Mouse (Mus musculus) c-Kit-negative CD71-positive TER-119-positive erythroid progenitor cells, embryonic 14.5 days (primary cell): ENCODE measurements around the gene Adgrl3.

ENCODE experiments used
- DNase-seq: peaks from one replicate; pipeline ENCODE4 v3.0.0-alpha.2; 2013; ENCODE audit warnings: low read depth, low spot score

Gene Adgrl3

DNA sequence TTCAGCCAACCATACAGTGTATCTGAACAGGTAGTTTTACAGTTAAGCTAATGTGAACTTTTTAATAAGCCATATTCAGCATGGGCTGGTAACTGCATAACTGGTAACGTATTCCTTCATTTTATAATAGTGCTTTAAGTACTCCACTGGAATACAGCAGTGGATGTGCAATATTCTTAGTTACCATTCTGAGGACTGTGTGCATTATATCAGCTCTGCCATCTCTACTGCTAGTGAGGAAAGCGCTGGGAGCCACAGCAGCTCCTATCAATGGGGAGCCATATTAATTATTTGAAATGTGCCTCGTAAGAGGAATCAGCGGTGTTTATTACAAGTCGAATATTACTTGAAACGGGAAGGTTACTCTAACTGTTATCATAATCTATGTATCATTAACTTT is 539.0 kb downstream of the Adgrl3 start:
- no peak for DNase-seq

DNA sequence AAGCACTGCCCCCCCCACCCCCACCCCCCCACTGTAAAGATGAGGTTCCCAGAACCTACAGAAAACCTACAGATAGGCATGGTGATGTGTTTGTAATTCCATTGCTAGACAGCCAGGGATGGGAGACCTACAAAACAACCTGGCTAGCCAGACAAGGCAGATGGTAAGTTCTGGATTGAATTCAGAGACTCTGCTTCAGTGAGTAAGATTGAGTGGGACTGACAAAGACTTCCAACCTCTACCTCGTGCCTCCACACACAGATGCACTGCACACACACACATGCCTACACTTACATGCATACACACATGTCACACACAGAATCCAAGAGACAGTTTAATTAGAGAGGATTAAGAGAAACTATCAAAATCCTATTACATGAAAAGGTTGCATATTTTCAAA is 544.4 kb downstream of the Adgrl3 start:
- DNase-seq = no peak

DNA sequence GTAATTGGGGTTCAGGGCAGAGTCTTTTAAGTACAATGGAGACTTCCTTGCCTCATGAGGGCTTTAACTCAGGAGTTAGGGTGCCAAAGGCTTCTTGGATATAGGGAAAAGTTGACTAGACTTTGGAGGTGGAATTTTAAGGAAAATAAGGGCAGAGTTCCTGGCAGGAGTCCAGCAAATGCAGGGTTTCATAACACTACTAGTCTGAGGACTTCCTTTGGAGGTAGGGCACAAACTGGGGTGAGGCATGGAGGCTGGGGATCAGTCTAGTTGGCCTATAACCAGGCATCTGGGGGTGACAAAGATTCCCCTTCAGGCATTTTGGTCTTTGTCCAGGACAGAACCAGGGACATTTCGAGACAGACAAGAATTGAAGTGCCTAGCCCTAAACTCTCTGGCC is 546.6 kb downstream of the Adgrl3 start:
- DNase-seq = no peak

DNA sequence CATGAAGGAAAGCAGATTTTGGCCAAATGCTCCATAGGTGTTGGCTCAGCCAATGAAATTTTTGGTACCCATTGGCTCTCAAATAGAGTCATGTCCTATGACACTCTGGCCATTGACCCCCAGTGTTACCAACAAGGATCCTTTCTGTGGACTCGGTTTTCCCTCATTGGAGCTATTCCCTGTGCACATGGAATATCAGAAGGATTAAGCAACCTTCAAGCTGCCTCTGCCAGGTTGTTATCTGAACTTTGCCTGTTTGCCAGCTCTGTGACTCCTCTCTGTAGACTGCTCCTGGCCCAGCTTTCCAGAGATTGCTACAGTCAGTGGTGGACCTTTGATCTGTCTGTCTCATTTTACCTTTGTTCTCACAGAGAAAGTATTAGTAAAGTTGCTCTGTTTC is 548.8 kb downstream of the Adgrl3 start:
- DNase-seq = no peak

DNA sequence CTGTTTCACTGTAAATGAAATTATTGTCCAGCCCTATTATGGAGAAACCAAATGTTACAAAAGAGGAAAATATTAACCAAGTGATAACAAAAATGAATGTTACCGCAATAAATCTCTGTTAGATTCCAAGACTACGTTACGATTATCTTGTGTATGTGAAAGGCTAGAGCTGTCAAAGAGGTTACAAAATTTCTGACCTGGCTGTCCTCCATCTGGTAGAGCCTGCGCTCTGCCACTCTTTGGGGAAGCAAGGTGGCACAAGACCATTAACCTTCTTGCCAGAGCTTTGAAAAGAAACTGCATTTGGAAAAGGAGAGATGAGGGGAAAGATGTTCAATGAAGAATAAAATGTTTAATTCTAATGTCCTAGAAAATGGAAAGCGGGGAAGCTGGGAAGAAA is 562.9 kb downstream of the Adgrl3 start:
- DNase-seq = no peak

DNA sequence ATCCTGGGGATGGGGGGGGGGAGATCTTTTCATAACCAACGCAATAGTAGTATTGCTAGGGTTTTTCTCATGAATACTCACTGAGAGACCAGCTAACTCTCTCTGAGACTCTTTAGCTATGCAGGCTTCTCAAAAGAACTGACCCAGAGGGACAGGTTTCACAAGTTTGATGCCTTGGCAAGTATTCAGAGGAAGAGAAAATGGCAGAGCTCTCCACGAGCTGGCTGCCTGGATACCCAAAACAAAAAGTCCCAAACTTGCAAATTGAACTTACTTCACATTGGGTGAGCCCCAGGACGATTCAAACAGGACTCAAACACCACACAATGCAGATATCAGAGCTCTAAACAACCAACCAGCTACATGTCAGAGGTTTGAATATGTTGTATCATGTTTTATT is 563.5 kb downstream of the Adgrl3 start:
- DNase-seq = no peak

DNA sequence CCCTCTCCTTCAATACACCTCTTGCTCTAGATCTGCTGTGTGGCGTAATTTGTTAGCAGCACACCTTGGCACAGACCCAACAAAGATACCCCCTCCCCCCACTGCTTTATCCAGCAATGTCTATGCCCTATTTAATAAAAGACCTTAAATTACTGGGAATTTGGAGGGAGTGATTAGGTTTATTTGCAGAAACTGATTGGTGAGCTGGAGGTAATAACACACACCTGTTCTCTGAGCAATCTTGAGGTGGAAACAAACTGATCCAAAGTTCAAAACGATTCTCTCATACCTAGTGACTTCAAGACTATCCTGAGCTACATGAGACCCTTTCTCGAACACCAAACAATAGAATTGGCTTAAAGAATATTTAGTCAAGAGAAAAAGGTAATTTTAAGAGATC is 565.0 kb downstream of the Adgrl3 start:
- no peak for DNase-seq

DNA sequence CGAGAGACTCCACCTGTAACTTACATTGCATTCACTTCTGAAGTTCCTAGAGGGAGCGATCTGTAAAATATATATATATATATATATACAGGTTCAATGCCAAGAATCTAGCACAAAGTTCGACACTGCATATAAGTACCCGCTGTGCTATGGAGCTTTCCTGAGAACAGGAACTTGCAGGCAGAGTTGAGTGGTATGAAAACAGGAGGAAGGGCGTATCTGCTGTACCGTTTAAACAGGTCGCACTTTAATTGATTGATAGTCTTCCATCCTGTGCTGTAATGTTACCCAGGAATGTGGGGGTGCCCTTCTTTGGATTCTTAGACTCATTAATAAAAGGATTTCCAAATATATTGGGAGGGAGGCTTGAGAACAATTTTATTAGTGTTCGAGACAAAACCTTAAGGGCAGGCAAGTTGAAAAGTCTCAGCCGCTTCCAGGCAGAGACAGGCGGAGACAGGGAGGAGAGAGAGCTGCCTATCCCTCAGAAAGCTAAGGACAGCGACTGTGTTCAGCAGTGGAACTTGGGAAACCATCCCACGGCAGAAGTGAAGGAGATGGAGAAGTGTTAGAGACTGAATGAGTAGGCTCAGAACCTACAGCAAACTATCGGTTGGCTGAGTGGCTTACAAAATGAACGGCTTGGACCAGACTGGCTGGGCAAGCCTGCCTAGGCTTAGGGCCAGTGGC is 570.2 kb downstream of the Adgrl3 start:
- DNase-seq = no peak

DNA sequence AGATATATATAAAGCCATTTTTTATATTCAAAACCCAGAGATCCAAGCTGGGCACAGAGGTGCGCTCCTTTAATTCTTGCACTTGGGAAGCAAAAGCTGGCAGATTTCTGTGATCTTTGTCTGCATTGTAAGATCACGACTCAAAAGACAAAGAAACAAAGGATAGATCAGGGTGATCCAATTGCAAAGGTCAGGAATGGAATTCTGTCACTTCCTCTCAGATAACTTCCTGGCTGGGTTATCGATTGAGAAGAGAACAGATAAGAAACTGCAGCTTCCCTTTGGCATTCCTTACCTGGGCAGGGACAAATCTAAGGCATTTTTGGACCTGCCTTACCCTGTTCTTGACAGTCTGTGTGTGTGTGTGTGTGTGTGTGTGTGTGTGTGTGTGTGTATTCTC is 571.5 kb downstream of the Adgrl3 start:
- no peak for DNase-seq

DNA sequence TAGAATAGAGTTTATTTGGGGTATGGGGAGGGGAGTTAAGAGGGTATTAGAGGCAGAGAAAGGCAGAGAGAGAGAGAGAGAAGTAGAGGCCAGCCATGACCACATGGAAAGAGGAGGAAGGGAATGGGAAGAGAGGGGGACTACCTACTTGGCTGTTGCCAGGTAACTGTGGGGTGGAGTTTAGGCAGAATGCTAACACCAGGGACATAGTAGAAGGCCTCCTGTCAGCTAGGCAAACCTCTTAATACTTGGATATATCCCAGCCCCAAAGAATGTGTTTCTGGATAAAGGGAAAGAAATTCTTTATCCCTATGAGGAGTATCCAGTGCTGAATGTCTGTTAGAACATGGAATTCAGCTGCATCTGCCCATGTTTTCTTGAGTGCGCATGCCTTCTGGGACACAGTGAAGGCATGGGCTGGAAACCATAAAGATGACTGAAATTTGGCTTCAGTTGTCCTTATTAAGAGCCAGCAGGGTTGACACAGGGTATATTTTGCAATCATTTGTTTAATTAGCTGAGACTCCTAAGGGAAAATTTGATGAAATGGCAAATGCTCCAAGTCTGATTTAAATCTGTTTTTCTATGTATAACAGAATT is 573.6 kb downstream of the Adgrl3 start:
- no peak for DNase-seq

DNA sequence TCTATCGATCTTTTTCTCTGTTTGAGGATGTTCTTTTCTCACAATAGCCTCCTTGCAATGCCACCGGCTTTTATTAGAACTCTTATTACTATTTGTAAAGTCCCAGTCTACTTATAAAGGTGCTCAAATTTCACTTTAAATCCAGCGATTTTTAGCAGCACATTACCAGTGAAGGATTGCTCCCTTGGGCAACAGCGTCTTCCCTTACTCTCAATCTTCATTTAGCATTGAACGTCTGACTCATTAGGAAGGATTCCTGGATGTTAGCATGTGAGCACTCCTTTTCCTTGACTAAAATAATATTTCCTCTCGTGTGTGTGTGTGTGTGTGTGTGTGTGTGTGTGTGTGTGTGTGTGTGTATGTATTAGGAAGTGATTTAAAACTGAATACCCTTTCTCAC is 578.1 kb downstream of the Adgrl3 start:
- no peak for DNase-seq

DNA sequence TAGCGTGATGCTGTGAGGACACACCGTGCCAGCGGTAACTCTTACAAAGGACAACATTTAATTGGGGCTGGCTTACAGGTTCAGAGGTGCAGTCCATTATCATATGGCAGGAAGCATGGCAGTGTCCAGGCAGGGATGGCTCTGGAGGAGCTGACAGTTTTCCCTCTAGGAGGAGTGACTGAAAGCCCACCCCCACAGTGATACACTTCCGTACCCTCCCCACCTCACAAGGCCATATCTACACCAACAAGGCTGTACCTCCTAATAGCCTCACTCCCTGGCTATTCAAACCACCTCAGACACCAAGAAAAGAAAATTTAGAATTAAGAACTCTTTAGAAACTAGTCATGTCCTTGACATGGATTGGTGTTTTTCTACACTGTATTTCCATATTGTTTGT is 583.0 kb downstream of the Adgrl3 start:
- no peak for DNase-seq

DNA sequence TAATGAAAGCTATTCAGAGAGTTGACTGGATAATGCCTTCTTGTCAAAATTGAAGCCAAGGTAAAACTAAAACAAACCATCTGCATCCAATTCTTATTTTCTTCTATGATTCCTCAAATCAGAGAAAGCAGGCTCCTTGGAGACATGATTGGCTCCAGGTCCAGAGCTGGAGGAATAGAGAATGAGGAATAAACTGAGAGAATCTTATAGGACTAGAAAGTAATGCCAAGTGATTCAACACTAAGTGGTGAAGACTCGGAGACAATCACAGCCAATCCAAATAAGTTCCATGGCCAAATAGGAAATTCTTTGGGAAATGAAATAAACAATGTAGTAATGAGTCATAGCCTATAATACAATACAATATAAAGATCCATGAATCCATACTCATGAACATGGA is 585.7 kb downstream of the Adgrl3 start:
- no peak for DNase-seq

DNA sequence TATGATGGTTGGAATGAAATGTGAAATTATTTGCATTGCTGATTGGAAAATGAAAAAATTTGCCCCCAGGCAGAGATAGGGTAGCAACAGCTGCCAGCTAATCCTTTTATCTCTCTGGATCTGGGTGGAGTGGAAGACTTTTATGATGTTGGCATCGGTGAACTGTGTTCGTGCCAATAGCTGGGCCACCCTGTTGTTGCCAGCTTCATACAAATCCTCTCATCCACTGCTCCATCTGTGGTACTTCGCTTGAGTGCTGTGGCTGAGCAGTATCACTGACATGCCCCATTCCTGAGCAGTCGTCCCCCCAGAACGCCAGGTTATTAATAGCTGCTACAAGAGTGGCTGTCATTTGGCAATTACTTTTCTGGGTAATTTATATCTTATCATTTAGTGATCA is 590.3 kb downstream of the Adgrl3 start:
- DNase-seq = no peak

DNA sequence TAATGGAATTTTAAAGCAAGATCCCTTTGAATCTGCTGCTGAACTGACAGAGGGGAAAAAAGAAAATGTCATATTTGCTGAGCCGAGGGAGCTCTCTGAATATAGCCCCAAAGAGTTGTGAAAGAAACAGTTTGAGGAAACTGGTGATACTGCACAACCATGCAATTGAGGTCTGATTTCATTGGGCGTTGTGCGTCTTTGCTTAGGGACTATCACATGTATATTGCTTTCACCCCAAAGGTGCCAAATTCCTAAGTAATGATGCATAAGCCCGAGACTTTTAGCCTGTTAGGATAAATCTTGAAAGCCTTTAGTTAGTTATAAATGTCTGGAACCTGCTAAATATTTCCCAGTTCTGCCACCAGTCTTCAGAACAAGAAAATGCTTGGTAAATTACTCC is 594.7 kb downstream of the Adgrl3 start:
- no peak for DNase-seq

DNA sequence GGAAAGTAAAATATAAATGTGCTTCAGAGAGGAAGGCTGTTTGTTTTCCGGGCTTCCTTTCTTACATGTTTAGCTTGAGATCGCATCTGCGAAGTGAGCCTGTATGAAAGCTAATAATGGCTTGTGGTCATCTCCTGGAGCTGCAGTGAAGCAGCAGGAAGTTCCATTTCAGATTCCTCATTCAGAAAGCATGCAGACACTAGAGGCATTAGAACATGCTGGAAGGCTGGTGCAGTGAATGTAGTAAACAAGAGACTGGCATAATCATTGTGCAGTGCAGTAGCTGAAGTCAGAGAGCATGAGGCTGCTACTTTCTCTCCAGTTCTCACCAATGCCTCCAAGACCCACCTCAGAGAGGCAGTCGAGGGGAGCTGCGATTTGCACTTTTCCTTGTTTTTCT is 601.2 kb downstream of the Adgrl3 start:
- DNase-seq = no peak

DNA sequence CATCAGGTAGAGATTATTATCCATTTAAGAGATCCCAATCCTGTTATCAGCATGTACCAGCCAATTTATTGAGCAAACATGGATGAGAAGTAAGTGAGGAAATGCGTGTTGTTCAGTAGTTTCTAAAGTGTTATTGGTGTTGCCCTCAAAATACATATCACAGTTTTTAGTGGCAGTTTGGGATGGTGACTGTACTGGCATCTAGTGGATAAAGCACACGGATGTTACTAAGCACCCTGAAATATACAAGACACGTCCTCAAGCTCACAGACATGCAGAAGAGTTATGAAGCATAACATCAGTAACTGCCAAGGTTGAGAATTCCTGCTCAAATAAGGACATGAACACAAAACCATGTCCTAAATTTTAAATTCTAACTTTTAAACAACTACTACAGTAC is 601.8 kb downstream of the Adgrl3 start:
- DNase-seq = no peak

DNA sequence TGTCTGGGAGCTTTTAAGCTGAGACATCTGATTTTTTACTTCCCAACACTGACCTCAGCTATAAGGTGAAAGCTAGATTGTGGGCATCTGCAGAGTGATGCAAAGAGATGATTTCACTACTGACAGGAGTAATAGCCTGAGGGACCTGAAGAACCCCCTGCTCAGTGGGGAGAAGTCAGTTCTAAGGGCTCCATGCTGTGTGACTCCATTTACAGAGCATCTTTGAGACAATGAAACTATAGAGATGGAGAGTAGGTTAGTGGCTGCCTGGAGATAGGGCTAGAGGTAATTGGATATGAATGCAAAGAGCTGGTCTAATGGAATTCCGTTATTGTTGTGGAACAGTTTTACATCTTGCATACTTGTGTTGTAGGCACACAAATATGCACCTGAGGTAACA is 603.9 kb downstream of the Adgrl3 start:
- no peak for DNase-seq

DNA sequence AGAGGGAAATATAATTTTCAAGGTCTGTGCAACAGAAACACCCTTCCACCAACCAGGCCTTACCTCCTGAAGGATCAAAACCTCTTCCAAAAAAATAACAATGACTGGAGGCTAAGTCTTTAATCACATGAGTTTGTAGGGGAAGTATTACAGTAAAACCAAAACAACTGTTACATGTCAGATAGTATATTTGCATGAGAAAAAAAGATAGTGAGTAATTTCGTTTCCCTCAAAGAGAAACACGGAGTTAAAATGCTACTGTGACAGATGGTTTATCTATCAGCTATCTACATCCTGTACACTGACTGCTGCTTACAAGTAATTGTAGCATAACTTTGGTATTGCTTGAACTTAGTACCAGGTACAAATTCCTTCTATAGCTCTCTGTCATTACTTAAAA is 616.2 kb downstream of the Adgrl3 start:
- no peak for DNase-seq

DNA sequence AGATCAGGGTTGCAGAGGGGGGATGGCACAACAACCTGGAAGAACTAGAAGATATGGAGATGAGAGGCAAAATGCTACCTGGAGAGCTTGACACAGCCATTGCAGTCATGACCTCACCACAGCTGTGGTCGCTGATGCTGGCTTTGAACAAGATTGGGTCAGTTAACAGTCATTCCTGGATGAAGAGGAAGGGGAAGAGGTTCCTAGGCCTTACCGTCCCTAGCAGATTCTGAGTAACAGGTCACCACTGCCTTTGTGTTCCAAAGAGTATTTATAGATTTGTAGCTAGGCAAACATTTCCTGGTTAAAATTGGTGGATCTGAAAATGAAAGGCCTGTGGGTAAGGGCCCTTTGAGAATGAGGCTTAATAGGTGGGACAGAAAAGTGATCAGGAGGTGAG is 618.5 kb downstream of the Adgrl3 start:
- no peak for DNase-seq

DNA sequence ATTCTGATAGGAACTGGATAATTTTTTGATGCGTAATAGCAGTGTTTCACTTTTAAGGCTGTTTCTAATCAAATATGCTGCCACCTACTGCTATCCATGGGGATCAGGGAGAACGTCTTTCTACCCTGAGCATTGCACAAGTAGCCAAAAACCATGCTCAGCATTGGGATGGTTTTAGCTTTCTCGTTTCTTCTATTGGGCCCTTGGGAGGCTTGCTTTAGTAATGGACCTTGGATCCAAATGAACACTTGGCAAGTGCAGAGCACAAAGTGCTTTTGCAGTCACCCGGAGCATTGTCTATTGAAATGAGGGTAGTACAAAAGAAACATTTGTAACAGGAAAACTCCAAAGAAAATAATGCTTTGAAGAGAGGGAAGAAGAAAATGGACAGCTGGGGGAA is 620.2 kb downstream of the Adgrl3 start:
- DNase-seq = no peak

DNA sequence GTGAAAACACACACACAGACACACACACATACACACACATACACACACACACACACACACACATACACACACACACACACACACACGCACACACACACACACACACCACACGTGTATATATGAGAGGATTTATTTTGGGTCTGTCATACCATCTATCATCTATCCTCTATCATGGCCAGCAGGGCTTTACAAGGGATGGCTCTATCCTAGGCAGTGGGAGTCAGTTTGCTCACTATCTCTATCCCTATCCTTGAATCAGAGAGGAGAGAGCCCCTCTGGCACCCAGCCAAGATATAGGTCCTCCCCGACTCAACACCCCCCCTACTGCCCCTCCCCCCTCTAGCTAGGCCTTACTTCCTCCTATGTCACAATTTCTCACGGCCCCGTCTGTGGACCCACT is 625.6 kb downstream of the Adgrl3 start:
- DNase-seq = no peak

DNA sequence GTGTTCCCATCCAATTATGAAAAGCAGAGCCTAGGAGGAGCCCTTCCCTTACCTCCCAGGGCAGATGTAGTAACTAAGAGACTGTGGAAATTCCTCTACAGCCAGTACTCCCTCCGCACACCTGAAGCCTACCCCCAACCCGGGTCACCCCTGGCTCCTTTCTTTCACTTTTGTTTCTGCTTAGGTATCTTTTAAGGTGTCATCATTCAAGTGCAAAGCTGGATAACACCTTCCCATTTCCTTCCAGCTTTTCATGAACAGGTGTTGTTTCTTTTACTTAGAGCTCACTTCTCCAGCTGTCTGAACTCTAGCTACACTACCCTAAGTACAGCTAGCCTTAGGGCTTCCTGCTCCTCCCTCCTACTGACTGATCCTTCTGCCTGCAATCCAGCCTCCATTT is 634.0 kb downstream of the Adgrl3 start:
- DNase-seq = no peak
